ENCODE assay signal across 7 mouse cellular contexts in the genomic region with DNA sequence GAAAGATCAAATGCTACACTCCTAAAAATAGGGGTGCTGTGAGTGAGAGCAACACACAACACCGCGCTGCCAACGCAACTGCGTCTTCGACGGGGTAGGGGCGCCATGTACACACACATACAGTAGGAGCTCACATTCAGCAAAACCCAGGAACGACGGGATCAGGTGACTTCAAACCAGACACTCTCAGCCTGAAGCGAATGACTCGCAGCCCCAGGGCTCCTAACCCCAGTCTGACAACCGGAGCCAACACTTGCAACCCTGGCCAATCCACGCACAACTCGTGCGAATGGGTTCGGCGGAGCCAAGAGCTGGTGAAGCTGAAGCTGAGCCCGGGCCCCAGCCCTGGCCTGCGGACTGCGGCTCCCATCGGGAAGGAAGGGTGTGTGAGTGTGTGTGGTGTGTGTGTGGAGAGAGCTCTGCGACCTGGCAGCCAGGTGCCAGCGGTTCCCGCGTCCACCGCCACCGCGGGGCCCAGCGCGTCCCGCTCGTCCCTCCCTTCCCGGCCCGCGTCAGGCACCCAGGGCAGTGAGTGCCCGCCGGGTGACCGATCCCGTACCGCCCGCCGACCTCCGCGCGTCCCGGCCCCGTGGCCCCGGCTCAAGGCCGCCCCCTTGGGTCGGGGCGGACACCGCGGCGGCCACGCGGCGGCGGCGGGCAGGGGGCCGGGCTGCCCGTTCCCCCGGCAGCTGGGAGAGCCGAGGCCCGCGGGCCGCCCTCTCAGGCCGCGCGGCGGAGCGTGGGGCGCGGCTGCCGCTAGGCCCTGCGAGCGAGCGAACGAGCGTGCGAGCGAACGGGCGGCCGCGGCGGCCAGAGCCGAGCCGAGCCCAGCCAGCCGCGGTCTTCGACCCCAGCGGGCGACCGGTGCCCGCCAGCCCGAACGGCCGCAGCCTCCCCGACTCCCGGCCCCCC. TPM values are rescaled to one million over a fixed set of nuclear protein-coding genes. Genes with fewer than 3 reads are reported as not detected.
DNase-seq lines count a peak whose midpoint lies in the region; ATAC-seq lines count a peak whose summit lies in the region.

No protein-coding gene starts in this region.

- H3K27me3 ChIP-seq in embryonic facial prominence, embryonic 12.5 days = peaks cover 10% of the 10 kb centered on the region; the same call in 1 of the 2 replicates
- H3K27me3 ChIP-seq in limb, embryonic 12.5 days = peaks cover 15% of the 10 kb centered on the region; the same call in 1 of the 2 replicates
- peaks cover 10% of the 10 kb centered on the region; the same call in 1 of the 2 replicates for H3K27me3 ChIP-seq in midbrain, embryonic 14.5 days (ENCODE audit: control insufficient read depth, insufficient read depth, low read length)

- H3K9ac ChIP-seq in embryonic facial prominence, embryonic 12.5 days = peak overlapping the region; percentile 96
- peak overlapping the region; percentile 97 for H3K9ac ChIP-seq in limb, embryonic 12.5 days (replicated peaks)
- H3K9ac ChIP-seq in midbrain, embryonic 14.5 days (replicated peaks; ENCODE audit: low read length) = peak overlapping the region; percentile 87

- peak overlapping the region; percentile 78 for H3K4me2 ChIP-seq in embryonic facial prominence, embryonic 12.5 days (replicated peaks)
- H3K4me2 ChIP-seq in limb, embryonic 12.5 days = peak overlapping the region; percentile 74
- peak overlapping the region; percentile 75 for H3K4me2 ChIP-seq in midbrain, embryonic 14.5 days (ENCODE audit: low read length)

- peak overlapping the region; percentile 94 for H3K4me3 ChIP-seq in embryonic facial prominence, embryonic 12.5 days
- peak overlapping the region; percentile 99 for H3K4me3 ChIP-seq in limb, embryonic 12.5 days (replicated peaks)
- H3K4me3 ChIP-seq in midbrain, embryonic 14.5 days (replicated peaks; ENCODE audit: low read depth, low read length) = peak overlapping the region; percentile 89

- peaks cover 19% of the 10 kb centered on the region for H3K4me1 ChIP-seq in embryonic facial prominence, embryonic 12.5 days
- peaks cover 30% of the 10 kb centered on the region for H3K4me1 ChIP-seq in limb, embryonic 12.5 days (replicated peaks)
- peaks cover 14% of the 10 kb centered on the region for H3K4me1 ChIP-seq in midbrain, embryonic 14.5 days (ENCODE audit: control insufficient read depth, insufficient read depth, low read length)

- no peaks in the 10 kb centered on the region for H3K9me3 ChIP-seq in embryonic facial prominence, embryonic 12.5 days
- no peaks in the 10 kb centered on the region for H3K9me3 ChIP-seq in limb, embryonic 12.5 days
- no peaks in the 10 kb centered on the region for H3K9me3 ChIP-seq in midbrain, embryonic 14.5 days (ENCODE audit: control insufficient read depth, low read length)

- ATAC-seq in embryonic facial prominence, embryonic 12.5 days (ENCODE audit: insufficient number of reproducible peaks, insufficient read depth, low FRiP score, low TSS enrichment) = peak; percentile 73
- peak; percentile 75 for ATAC-seq in limb, embryonic 12.5 days (ENCODE audit: insufficient number of reproducible peaks, insufficient read depth, low FRiP score, low TSS enrichment, low read depth)
- peak; percentile 72 for ATAC-seq in midbrain, embryonic 14.5 days (ENCODE audit: low FRiP score, low TSS enrichment)

- H3K27ac ChIP-seq in embryonic facial prominence, embryonic 12.5 days = peak overlapping the region; percentile 96
- peak overlapping the region; percentile 97 for H3K27ac ChIP-seq in limb, embryonic 12.5 days
- H3K27ac ChIP-seq in midbrain, embryonic 14.5 days (replicated peaks; ENCODE audit: low read depth, low read length) = peak overlapping the region; percentile 93

- peak; percentile 66 for DNase-seq in adrenal gland, adult 8-10 months
- peak; percentile 66 to 78 for DNase-seq in heart, adult 18-20 months
- DNase-seq in kidney, adult 18-20 months = peak; percentile 74
- peak; percentile 76 for DNase-seq in midbrain, embryonic 14.5 days
- peak; percentile 32 to 55 for DNase-seq in spleen, adult 18-20 months

- H3K36me3 ChIP-seq in embryonic facial prominence, embryonic 12.5 days = no peaks in the 10 kb centered on the region
- no peaks in the 10 kb centered on the region for H3K36me3 ChIP-seq in limb, embryonic 12.5 days
- H3K36me3 ChIP-seq in midbrain, embryonic 14.5 days (ENCODE audit: control insufficient read depth, insufficient read depth, low read length) = no peaks in the 10 kb centered on the region

- WGBS in embryonic facial prominence, embryonic 12.5 days = under 1% methylated on average over 77 of the region's 100 CpGs
- WGBS in limb, embryonic 12.5 days = under 1% methylated on average over 69 of the region's 100 CpGs
- WGBS in midbrain, embryonic 14.5 days = under 1% methylated on average over 89 of the region's 100 CpGs

RNA-seq across cellular contexts. Expression of a gene that starts 0.7 kb away (rescaled TPM):
- 10 to 100 TPM; 44.4 to 79.1 (median 59.9) TPM for total RNA-seq in adrenal gland, adult 8-10 months (2022)
- 31.6 and 32.0 TPM in 2 replicates for polyA plus RNA-seq in embryonic facial prominence, embryonic 12.5 days (2016; fragmentation: Nextera tagmentation; extraction: Ambion mirVana)
- total RNA-seq in heart, adult 18-20 months (2021) = 10 to 100 TPM; 33.2 to 36.7 TPM
- 37.7 and 38.1 TPM in 2 replicates for polyA plus RNA-seq in limb, embryonic 12.5 days (2016; fragmentation: Nextera tagmentation; extraction: Ambion mirVana)
- polyA plus RNA-seq in midbrain, embryonic 14.5 days (2014; fragmentation: Nextera tagmentation; extraction: Ambion mirVana) = 30.3 and 37.6 TPM in 2 replicates

Comparison
In these comparisons a context has a peak if more than half of its experiments do, and no peak if none do; other contexts are left out.
1. Peak in every context shown above with its lines: DNase-seq, ATAC-seq, H3K4me3 ChIP-seq and H3K27ac ChIP-seq.